Mouse (Mus musculus): ENCODE measurements around the gene Cabp5. TPM values are rescaled to one million over a fixed set of nuclear protein-coding genes. Genes with fewer than 3 reads are reported as not detected.
"Not testable (repeated sequence)": the region's sequence is repeated elsewhere in the genome, so short reads cannot be mapped to it uniquely, and the experiment has no call there.

Gene Cabp5
- total RNA-seq (2021): not detected
- not detected in 2 replicates for polyA plus RNA-seq (2012; rRNA removed)
- long read RNA-seq: 0 reads

GRCm38 (mm10) chr7:13397832-13398231 lies at the start of gene Cabp5:
Cabp5 (plus strand) TSS chr7:13398132.
- Histone ChIP-seq H3K4me3 (no peak within 1 kb of the TSS), H3K4me1 (ENCODE audit: control insufficient read depth, insufficient read depth, low read length) (no peaks in the 10 kb centered on the region), H3K27me3 (ENCODE audit: control insufficient read depth, insufficient read depth, low read length) (no peaks in the 10 kb centered on the region), H3K27ac (no peak within 1 kb of the TSS), H3K36me3 (ENCODE audit: control insufficient read depth, insufficient read depth, low read length) (no peaks in the 10 kb centered on the region), H3K79me2 (replicated peaks; ENCODE audit: control insufficient read depth, insufficient read depth, low read length) (no peaks in the 10 kb centered on the region), H3K9ac (ENCODE audit: low read depth, low read length) (no peak within 1 kb of the TSS)
- intact Hi-C loops (cut with DNase I): loop anchor here (2.0 kb wide), 1 partner anchor 35 kb away; no protein-coding TSS in a partner anchor
- DNase-seq: no peak
- WGBS: 58% methylated on average over 1 of the region's 1 CpGs
- TF ChIP-seq EP300 (IDR thresholded peaks at IDR 0.05; ENCODE audit: insufficient read depth, low read depth, low read length): no peak
- TF ChIP-seq POLR2A (IDR thresholded peaks at IDR 0.05; ENCODE audit: insufficient read depth, low read depth, low read length): no peak
- no peak for TF ChIP-seq CTCF (IDR thresholded peaks at IDR 0.05)

- DNase-seq: no peak
- TF ChIP-seq POLR2A (IDR thresholded peaks at IDR 0.05; ENCODE audit: insufficient read depth, low read depth, low read length): no peak
- no peak for TF ChIP-seq EP300 (IDR thresholded peaks at IDR 0.05; ENCODE audit: insufficient read depth, low read depth, low read length)
- TF ChIP-seq CTCF (IDR thresholded peaks at IDR 0.05): no peak
- no peaks in the 10 kb centered on the region for H3K27me3 ChIP-seq (ENCODE audit: control insufficient read depth, insufficient read depth, low read length)
- no peaks in the 10 kb centered on the region for H3K79me2 ChIP-seq (replicated peaks; ENCODE audit: control insufficient read depth, insufficient read depth, low read length)
- no peak overlapping the region for H3K4me3 ChIP-seq
- H3K36me3 ChIP-seq (ENCODE audit: control insufficient read depth, insufficient read depth, low read length): no peaks in the 10 kb centered on the region
- H3K27ac ChIP-seq: no peak overlapping the region
- H3K4me1 ChIP-seq (ENCODE audit: control insufficient read depth, insufficient read depth, low read length): no peaks in the 10 kb centered on the region
- intact Hi-C loops (cut with DNase I): no loop called here
- H3K9ac ChIP-seq (ENCODE audit: low read depth, low read length): no peak overlapping the region
Measured at GRCm38 (mm10) chr7:13355943-13356342, 42.0 kb upstream of the Cabp5 start.

- Histone ChIP-seq H3K4me1 (ENCODE audit: control insufficient read depth, insufficient read depth, low read length) (no peaks in the 10 kb centered on the region), H3K27ac (no peak overlapping the region), H3K27me3 (ENCODE audit: control insufficient read depth, insufficient read depth, low read length) (no peaks in the 10 kb centered on the region), H3K36me3 (ENCODE audit: control insufficient read depth, insufficient read depth, low read length) (no peaks in the 10 kb centered on the region), H3K79me2 (replicated peaks; ENCODE audit: control insufficient read depth, insufficient read depth, low read length) (no peaks in the 10 kb centered on the region), H3K9ac (ENCODE audit: low read depth, low read length) (no peak overlapping the region), H3K4me3 (no peak overlapping the region)
- intact Hi-C loops (cut with DNase I): no loop called here
- WGBS: 65% methylated on average over 2 of the region's 2 CpGs
- no peak for DNase-seq
- TF ChIP-seq CTCF (IDR thresholded peaks at IDR 0.05) (no peak), POLR2A (IDR thresholded peaks at IDR 0.05; ENCODE audit: insufficient read depth, low read depth, low read length) (no peak), EP300 (IDR thresholded peaks at IDR 0.05; ENCODE audit: insufficient read depth, low read depth, low read length) (no peak)
Measured at GRCm38 (mm10) chr7:13380588-13380987, 17.3 kb upstream of the Cabp5 start.

- H3K36me3 ChIP-seq (ENCODE audit: control insufficient read depth, insufficient read depth, low read length); H3K9ac ChIP-seq (ENCODE audit: low read depth, low read length); H3K4me1 ChIP-seq (ENCODE audit: control insufficient read depth, insufficient read depth, low read length); intact Hi-C loops (cut with DNase I); H3K27ac ChIP-seq; DNase-seq; H3K79me2 ChIP-seq (replicated peaks; ENCODE audit: control insufficient read depth, insufficient read depth, low read length); H3K27me3 ChIP-seq (ENCODE audit: control insufficient read depth, insufficient read depth, low read length); H3K4me3 ChIP-seq: not testable (repeated sequence)
- 47% methylated on average over 1 of the region's 1 CpGs for WGBS
Measured at GRCm38 (mm10) chr7:13450541-13450940, 52.6 kb downstream of the Cabp5 start, which contains the start of gene Bsph1. Bsph1 (plus strand) TSS chr7:13450841.

Other genes starting within 250 kb of the Cabp5 start
- gene Vmn1r88, start 238.6 kb upstream of the Cabp5 start, total RNA-seq (2021): under 1 TPM; 0.03 to 0.05 TPM
- gene Vmn1r88, start 238.6 kb upstream of the Cabp5 start, polyA plus RNA-seq (2012; rRNA removed): not detected in 2 replicates
- gene Vmn1r89, start 185.1 kb upstream of the Cabp5 start, total RNA-seq (2021): not detected
- not detected in 2 replicates for gene Vmn1r89, start 185.1 kb upstream of the Cabp5 start, polyA plus RNA-seq (2012; rRNA removed)
- gene Lig1, start 120.8 kb upstream of the Cabp5 start, total RNA-seq (2021): 1 to 10 TPM; 2.6 to 2.7 TPM
- gene Lig1, start 120.8 kb upstream of the Cabp5 start, polyA plus RNA-seq (2012; rRNA removed): 1.6 and 2.1 TPM in 2 replicates
- 10 to 100 TPM in 1 of 2 experiments, 1 to 10 TPM in 1; 9.2 to 10.0 TPM for gene Zswim9, start 119.4 kb upstream of the Cabp5 start, total RNA-seq (2021)
- 4.6 and 5.3 TPM in 2 replicates for gene Zswim9, start 119.4 kb upstream of the Cabp5 start, polyA plus RNA-seq (2012; rRNA removed)
- gene Pla2g4c, start 73.5 kb upstream of the Cabp5 start, total RNA-seq (2021): not detected
- gene Pla2g4c, start 73.5 kb upstream of the Cabp5 start, polyA plus RNA-seq (2012; rRNA removed): 0.03 and 0.04 TPM in 2 replicates
- gene Bsph1, start 52.7 kb downstream of the Cabp5 start, total RNA-seq (2021): not detected
- gene Bsph1, start 52.7 kb downstream of the Cabp5 start, polyA plus RNA-seq (2012; rRNA removed): not detected in 2 replicates
- gene Bsph2, start 172.9 kb downstream of the Cabp5 start, total RNA-seq (2021): not detected
- gene Bsph2, start 172.9 kb downstream of the Cabp5 start, polyA plus RNA-seq (2012; rRNA removed): not detected in 2 replicates
- not detected for gene Sult2a5, start 225.8 kb downstream of the Cabp5 start, total RNA-seq (2021)
- not detected in 2 replicates for gene Sult2a5, start 225.8 kb downstream of the Cabp5 start, polyA plus RNA-seq (2012; rRNA removed)